Mouse (Mus musculus) Patski (cell line): ENCODE data around the gene Sema6b. TPM values are rescaled to one million over a fixed set of nuclear protein-coding genes. Genes with fewer than 3 reads are reported as not detected.
"Not testable (repeated sequence)": the region's sequence is repeated elsewhere in the genome, so short reads cannot be mapped to it uniquely, and the experiment has no call there.

ENCODE experiments used
- ATAC-seq: fragments of 100-300 bp; one replicate; pipeline ENCODE4 v1.8.0; 2021
- CTCF ChIA-PET: fragments of 350-600 bp; sonication (Branson Sonifier 250); formaldehyde crosslinking; loops from one replicate; lab custom pipeline; 2022; ENCODE audit warnings: inconsistent platforms; lab: Charles Lee
- POLR2A ChIA-PET: fragments of 350-600 bp; sonication (Branson Sonifier 250); formaldehyde crosslinking; loops from one replicate; lab custom pipeline; 2022; ENCODE audit warnings: antibody characterized with exemption, inconsistent platforms; lab: Charles Lee
- DNase-seq: peaks from one replicate; pipeline ENCODE4 v3.0.0-alpha.2; 2011; ENCODE audit warnings: low read depth, low spot score
- H3K27me3 ChIP-seq: fragments of 371-371 bp; one replicate; pipeline ENCODE4 v1.5.1; 2021
- CTCF ChIP-seq: fragments of 100-300 bp; IDR thresholded peaks from one replicate; pipeline ENCODE4 v1.5.1; 2021
- in situ Hi-C: fragments of 300-500 bp; cut with MboI; formaldehyde crosslinking; loops from 3 replicates; pipeline ENCODE4 v1.11.1; 2018; ENCODE audit warnings: low pct_unique_long_range_greater_than_20kb, mixed read lengths
- polyA plus RNA-seq: library from polyadenylated mRNA; unstranded; gene quantifications from one replicate; pipeline ENCODE4 v1.2.3, GENCODE M21; 2021

Gene Sema6b
- polyA plus RNA-seq, 1 experiment from 2014 or later, result 2.0 TPM

DNA sequence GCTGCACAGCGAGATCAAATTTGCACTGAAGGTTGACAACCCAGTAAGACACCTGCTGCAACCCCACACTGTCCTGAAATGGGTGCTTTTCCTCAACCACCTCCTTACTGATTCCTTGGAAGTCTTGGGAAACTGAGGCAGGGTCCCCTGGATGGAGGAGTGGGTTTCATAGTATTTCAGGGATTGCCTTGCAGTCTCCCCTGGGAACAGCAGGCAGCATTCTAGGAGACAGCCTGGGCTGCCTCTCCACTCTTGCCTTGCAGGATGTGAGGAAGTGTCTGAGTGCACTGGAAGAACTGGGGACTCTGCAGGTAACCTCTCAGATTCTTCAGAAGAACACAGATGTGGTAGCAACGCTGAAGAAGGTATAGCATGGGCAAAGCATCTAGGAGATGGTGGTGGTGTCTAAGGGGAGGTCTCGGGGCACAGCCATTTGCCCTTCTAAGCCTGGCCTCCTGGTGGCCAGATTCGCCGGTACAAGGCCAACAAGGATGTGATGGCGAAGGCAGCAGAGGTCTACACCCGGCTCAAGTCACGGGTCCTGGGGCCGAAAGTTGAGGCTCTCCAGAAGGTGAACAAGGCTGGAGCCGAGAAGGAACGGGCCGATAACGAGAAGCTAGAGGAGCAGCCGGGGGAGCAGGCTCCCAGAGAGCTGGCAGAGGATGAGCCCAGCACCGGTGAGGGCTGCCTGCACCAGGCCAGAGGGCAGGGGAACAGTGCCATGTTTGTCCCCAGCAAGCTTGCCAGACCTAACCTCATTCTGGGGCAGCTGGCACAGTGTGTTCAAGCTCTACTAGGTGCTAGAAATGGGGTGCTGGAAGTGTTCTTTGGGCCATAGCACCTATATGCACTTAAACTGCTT is 41.2 kb downstream of the Sema6b start:
- no peak for TF ChIP-seq CTCF
- ChIA-PET POLR2A (interaction anchor here (1.4 kb wide), 1 partner anchor 10 kb away, joined by 8 read pairs; no protein-coding TSS in a partner anchor), CTCF (interaction anchor here (1.8 to 2.3 kb wide), 2 partner anchors 9 to 13 kb away, joined by 6 to 10 read pairs; no protein-coding TSS in a partner anchor)
- ATAC-seq (no peak), DNase-seq (no peak)
- no peaks in the 10 kb centered on the region for H3K27me3 ChIP-seq
- in situ Hi-C loops, result no loop called here

DNA sequence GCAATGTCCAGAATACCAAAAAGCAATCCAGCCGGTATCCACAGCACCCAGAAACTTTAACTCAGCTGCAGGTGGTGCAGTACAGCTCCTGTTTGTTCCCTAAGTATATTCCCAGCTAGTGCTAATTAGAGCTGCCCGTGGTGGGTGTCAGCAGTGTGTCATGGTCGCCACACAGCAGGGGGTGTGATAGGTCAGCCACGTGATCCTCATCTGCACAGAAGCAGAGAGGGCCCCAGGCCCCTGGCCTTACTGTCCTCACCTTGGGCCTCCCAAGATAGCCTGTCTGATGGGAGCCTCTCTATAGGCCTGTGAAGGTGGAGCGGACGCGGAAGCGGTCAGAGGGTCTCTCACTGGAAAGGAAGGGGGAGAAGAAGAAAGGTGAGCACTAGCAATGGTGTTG is 42.0 kb downstream of the Sema6b start:
- H3K27me3 ChIP-seq, result no peaks in the 10 kb centered on the region
- TF ChIP-seq CTCF, result no peak
- POLR2A ChIA-PET, result interaction anchor here (0.9 kb wide), 1 partner anchor 77 kb away, joined by 3 read pairs; no protein-coding TSS in a partner anchor
- in situ Hi-C loops, result no loop called here
- ATAC-seq (no peak), DNase-seq (no peak)
- CTCF ChIA-PET, result interaction anchor here (1.1 kb wide), 1 partner anchor 11 kb away, joined by 3 read pairs; no protein-coding TSS in a partner anchor

DNA sequence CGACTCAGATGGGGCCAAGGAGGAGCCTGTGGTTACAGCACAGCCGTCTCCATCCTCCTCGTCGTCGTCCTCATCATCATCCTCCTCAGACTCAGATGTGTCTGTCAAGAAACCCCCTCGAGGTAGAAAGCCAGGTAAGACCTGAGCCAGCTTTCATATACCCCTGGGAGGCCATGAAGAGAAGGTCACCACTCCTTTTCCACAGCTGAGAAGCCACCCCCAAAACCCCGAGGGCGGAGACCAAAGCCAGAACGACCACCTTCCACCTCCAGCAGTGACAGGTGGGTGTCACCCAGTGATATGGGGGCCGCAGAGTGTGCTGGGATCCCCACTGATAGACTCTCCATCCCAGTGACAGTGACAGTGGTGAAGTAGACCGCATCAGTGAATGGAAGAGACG is 43.3 kb downstream of the Sema6b start:
- no peak for DNase-seq
- in situ Hi-C loops, result no loop called here
- ATAC-seq, result no peak
- ChIA-PET POLR2A (no interaction called here), CTCF (interaction anchor here (1.1 kb wide), 1 partner anchor 10 kb away, joined by 3 read pairs; no protein-coding TSS in a partner anchor)
- TF ChIP-seq CTCF, result no peak
- H3K27me3 ChIP-seq, result no peaks in the 10 kb centered on the region

DNA sequence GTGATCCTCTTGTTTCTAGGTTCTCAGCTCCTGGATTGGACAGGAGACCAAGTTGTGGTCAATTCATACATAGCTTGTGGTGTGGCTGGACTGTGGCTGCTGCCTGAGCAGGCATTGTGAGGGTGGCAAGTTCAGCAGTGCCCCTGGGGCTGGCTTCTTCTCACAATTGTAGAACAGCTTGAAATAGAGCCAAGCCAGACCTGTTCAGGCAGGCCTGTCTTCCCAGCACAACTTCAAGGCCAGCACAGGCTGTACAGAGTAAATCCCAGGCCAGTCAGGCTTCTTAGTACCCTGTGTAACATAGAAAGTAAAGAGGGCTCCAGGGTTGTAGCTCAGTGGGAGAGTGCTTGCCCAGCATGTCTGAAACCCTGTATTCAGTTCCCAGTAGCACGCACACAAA is 47.3 kb downstream of the Sema6b start:
- no peak for ATAC-seq
- no peak for DNase-seq
- in situ Hi-C loops, result no loop called here
- TF ChIP-seq CTCF, result no peak
- ChIA-PET POLR2A (interaction anchor here (1.0 kb wide), 2 partner anchors 9 to 10 kb away, joined by 3 to 9 read pairs; no protein-coding TSS in a partner anchor), CTCF (interaction anchor here (0.7 to 2.0 kb wide), 2 partner anchors 9 to 10 kb away, joined by 3 to 7 read pairs; no protein-coding TSS in a partner anchor)
- no peaks in the 10 kb centered on the region for H3K27me3 ChIP-seq

DNA sequence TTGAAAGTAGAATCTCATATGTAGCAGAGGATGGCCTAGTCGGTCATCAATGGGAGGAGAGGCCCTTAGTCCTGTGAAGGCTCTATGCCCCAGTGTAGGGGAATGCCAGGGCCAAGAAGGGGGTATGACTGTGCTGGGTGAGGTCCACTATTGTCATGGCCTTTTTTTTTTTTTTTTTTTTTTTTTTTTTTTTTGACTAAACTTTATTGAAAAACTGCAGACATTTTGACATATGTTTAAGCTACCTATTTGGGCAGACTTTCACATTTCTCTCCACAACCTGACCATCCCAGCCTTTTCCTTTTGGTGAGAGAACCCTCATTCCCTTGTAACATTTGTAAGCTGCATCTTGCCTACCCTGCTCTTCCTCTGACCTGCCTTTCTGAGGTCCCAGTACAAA is 47.8 kb downstream of the Sema6b start:
- ATAC-seq (no peak), DNase-seq (no peak)
- in situ Hi-C loops, result no loop called here
- POLR2A ChIA-PET, result interaction anchor here (1.0 kb wide), 2 partner anchors 9 to 10 kb away, joined by 3 to 9 read pairs; no protein-coding TSS in a partner anchor
- CTCF ChIA-PET, result interaction anchor here (0.7 to 2.0 kb wide), 2 partner anchors 9 kb away, joined by 3 to 7 read pairs; no protein-coding TSS in a partner anchor
- H3K27me3 ChIP-seq, result no peaks in the 10 kb centered on the region
- TF ChIP-seq CTCF, result no peak

DNA sequence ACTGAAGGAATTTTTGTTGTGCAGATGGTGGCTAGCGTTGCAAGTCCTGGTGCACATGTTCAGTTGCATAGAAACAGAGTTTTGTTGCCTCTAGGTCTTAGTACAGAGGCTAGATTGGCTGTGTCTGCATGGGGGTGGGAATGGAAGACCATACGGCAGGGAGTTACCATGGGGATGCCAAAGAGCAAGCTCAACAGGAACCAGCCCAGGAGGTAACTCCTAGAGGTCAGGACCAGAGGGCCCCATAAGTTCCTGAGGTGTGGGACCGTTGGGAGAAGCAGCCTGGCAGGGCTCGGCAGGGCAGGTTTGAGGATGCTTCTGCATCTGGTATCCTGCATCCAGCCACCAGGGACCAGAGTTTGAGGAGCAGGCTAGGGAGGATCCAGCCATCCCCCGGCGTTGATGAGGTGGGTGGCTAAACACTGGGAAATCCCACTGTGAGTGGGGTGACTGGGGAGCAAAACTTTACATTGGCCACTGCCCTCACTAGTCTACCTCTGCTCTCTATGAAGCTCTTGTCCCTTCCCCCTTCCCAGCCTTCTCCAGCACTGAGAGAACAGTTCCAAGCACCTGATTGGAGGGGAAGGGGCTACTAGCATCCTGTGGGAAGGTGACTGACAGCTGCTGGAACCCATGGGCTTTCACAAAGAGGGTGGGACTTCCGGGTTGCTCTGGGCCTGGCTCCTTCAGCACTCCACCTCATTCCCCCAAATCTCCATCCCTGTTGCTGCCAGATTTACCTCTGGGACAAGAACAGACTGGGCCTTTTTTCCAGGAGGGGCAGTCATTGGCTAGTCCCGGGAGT is 59.2 kb downstream of the Sema6b start:
- DNase-seq (peak; percentile 44), ATAC-seq (peak; percentile 41)
- no peaks in the 10 kb centered on the region for H3K27me3 ChIP-seq
- in situ Hi-C loops, result no loop called here
- ChIA-PET CTCF (interaction anchor here (1.1 to 1.3 kb wide), 2 partner anchors 9 to 10 kb away, joined by 3 read pairs; no protein-coding TSS in a partner anchor), POLR2A (interaction anchor here (1.1 kb wide), 1 partner anchor 10 kb away, joined by 3 read pairs; no protein-coding TSS in a partner anchor)
- TF ChIP-seq CTCF, result no peak

DNA sequence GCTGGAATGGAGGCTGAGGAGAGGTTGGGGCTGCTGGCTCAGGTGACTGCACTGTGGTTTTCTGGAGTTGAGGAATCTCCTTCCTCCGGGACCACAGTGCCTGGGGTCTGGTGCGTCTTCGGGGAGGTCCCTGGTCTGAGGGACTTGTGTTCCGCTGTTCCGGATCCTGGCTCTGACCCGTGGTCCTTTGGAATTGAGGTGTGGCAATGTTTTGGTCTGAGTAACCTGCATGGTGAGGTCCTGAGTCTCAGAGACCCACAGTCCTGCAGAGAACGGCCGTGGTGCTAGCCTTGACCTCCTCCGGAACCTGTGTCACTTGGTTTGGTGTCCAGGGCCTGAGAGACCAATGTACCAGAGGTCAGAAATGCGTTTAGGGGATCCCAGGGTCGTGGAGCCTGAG is 60.2 kb downstream of the Sema6b start:
- no peak for ATAC-seq
- ChIA-PET POLR2A (no interaction called here), CTCF (interaction anchor here (1.3 kb wide), 1 partner anchor 43 kb away, joined by 5 read pairs; the partner anchor contains the start of gene Sh3gl1)
- in situ Hi-C loops, result no loop called here
- no peak for TF ChIP-seq CTCF
- H3K27me3 ChIP-seq, result no peaks in the 10 kb centered on the region
- no peak for DNase-seq

DNA sequence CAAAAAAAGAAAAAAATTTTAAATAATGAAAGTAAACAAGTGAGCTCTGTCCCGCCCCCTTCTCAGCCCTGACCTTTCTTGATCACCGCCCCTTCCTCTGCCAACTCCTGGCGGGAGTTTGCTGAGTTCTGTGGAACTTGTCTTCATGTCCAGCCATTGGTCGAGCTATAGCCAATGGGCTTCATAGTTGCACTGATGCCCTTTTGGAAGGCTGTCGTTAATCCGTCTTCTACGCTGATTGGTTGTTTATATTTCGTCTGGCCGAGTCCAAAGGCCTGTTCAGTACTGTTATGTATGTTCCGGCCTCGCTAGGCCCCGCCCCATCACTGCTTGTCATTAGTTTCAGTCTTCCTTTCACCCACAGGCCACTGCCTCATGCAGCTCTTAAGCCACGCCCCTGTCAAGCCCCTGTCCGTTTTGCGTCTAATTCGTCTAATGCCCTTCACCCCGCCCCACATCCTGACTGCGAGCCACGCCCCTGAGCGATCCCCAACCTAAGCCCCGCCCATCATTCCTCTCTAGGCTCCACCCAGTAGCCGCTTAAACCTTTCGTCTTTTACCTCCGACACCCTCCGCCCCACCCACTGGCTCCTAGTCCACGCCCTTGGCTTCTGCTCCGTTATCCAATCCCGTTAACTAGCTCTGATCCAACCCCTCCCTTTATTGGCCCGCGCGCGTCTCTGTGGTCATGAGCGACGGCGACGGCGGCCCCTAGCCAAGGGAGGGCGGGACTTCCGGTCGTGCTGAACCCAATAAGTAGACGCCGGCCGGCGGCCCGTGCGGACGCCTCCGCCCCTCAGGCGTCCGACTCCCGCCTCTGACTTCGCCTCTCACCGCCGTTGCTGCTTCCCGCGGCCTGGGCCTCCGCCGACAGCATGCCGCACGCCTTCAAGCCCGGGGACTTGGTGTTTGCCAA is 61.0 kb downstream of the Sema6b start, which contains the start of gene Hdgfl2:
Gene Hdgfl2 (plus strand): TSS at position 755 of the 916 bp plus-strand sequence.
- peak; percentile 80 for ATAC-seq
- H3K27me3 ChIP-seq, result no peaks in the 10 kb centered on the region
- in situ Hi-C loops, result no loop called here
- ChIA-PET POLR2A (interaction anchor here (1.0 kb wide), 1 partner anchor 70 kb away, joined by 3 read pairs; no protein-coding TSS in a partner anchor), CTCF (interaction anchor here (1.0 to 1.7 kb wide), 5 partner anchors 11 to 245 kb away, joined by 3 to 5 read pairs (median 3); partner anchors contain the start of gene Sh3gl1)
- peak; percentile 99 for DNase-seq
- TF ChIP-seq CTCF, result no peak

DNA sequence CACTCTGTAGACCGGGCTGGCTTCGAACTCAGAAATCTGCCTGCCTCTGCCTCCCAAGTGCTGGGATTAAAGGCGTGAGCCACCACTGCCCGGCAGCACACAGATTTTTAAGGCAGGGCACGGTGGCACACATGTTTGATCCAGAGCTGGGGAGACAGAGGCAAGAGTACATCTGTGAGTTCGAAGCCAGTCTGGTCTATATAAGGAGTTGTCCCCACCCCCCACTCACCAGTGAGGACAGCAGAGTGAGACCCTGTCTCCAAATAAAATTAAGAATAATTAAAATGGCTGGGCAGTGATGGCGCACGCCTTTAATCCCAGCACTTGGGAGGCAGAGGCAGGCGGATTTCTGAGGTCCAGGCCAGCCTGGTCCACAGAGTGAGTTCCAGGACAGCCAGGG is 61.8 kb downstream of the Sema6b start:
- in situ Hi-C loops, DNase-seq, ATAC-seq, H3K27me3 ChIP-seq: not testable (repeated sequence)
- ChIA-PET CTCF (interaction anchor here (1.0 to 1.7 kb wide), 6 partner anchors 10 to 246 kb away, joined by 3 to 5 read pairs (median 4); partner anchors contain the start of gene Sh3gl1), POLR2A (interaction anchor here (0.8 to 1.0 kb wide), 2 partner anchors 41 to 69 kb away, joined by 3 read pairs; no protein-coding TSS in a partner anchor)
